Comparison of ENCODE assay signal across 8 mouse cellular contexts in genomic region chr11:97694921-97695711, GRCm38 (mm10). TPM values are rescaled to one million over a fixed set of nuclear protein-coding genes. Genes with fewer than 3 reads are reported as not detected.
DNase-seq lines count a peak whose midpoint lies in the region; ATAC-seq lines count a peak whose summit lies in the region.

No protein-coding gene starts in this region.

- WGBS in midbrain, embryonic 15.5 days: 24% methylated on average over 17 of the region's 17 CpGs

- peak overlapping the region; percentile 61 for H3K4me2 ChIP-seq in midbrain, embryonic 15.5 days

- peaks cover 54% of the 10 kb centered on the region for H3K4me1 ChIP-seq in midbrain, embryonic 15.5 days

- peaks cover 20% of the 10 kb centered on the region for H3K36me3 ChIP-seq in midbrain, embryonic 15.5 days (replicated peaks)

- H3K27me3 ChIP-seq in midbrain, embryonic 15.5 days (replicated peaks): no peaks in the 10 kb centered on the region

- ATAC-seq in midbrain, embryonic 15.5 days (replicated peaks): no peak

- peak; percentile 74 for DNase-seq in layer of hippocampus, adult 11-12 months (ENCODE audit: low spot score)
- no peak for DNase-seq in layer of hippocampus, adult 9-10 months (ENCODE audit: low spot score)
- peak; percentile 81 to 89 for DNase-seq in cerebellum, postnatal 10 days
- DNase-seq in frontal cortex, postnatal 14 days (ENCODE audit: low spot score in 2 of 2): peak; percentile 55 to 66
- peak; percentile 66 for DNase-seq in layer of hippocampus, adult 9-11 months
- no peak for DNase-seq in thymus, adult 18-20 months
- DNase-seq in urinary bladder, postnatal 4 days (ENCODE audit: low spot score in 2 of 2): no peak

- H3K9ac ChIP-seq in midbrain, embryonic 15.5 days: peak overlapping the region; percentile 28; the same call in 1 of the 2 replicates

- peak overlapping the region; percentile 75 for H3K27ac ChIP-seq in midbrain, embryonic 15.5 days

- no peaks in the 10 kb centered on the region for H3K9me3 ChIP-seq in midbrain, embryonic 15.5 days

- H3K4me3 ChIP-seq in midbrain, embryonic 15.5 days: peak overlapping the region; percentile 79

RNA-seq across cellular contexts. Expression of gene Pcgf2, which starts 5.2 kb away (rescaled TPM):
- polyA plus RNA-seq in midbrain, embryonic 15.5 days (2015; fragmentation: Nextera tagmentation; extraction: Ambion mirVana): 23.1 TPM in 2 replicates

RNA-seq across cellular contexts. Expression of gene Psmb3, which starts 8.1 kb away (rescaled TPM):
- polyA plus RNA-seq in midbrain, embryonic 15.5 days (2015; fragmentation: Nextera tagmentation; extraction: Ambion mirVana): 421 and 431 TPM in 2 replicates

RNA-seq across cellular contexts. Expression of gene Cisd3, which starts 9.5 kb away (rescaled TPM):
- polyA plus RNA-seq in midbrain, embryonic 15.5 days (2015; fragmentation: Nextera tagmentation; extraction: Ambion mirVana): 21.6 and 26.4 TPM in 2 replicates

RNA-seq across cellular contexts. Expression of gene Mllt6, which starts 31.9 kb away (rescaled TPM):
- polyA plus RNA-seq in midbrain, embryonic 15.5 days (2015; fragmentation: Nextera tagmentation; extraction: Ambion mirVana): 3.9 and 4.4 TPM in 2 replicates

RNA-seq across cellular contexts. Expression of gene Pip4k2b, which starts 49.4 kb away (rescaled TPM):
- polyA plus RNA-seq in midbrain, embryonic 15.5 days (2015; fragmentation: Nextera tagmentation; extraction: Ambion mirVana): 4.3 and 4.9 TPM in 2 replicates

Comparison
In these comparisons a context has a peak if more than half of its experiments do, and no peak if none do; other contexts are left out.
1. DNase-seq: peak in layer of hippocampus, adult 11-12 months (single experiment), cerebellum, postnatal 10 days (2 of 2), frontal cortex, postnatal 14 days (2 of 2) and layer of hippocampus, adult 9-11 months (single experiment); none in layer of hippocampus, adult 9-10 months (single experiment), thymus, adult 18-20 months (0 of 2) and urinary bladder, postnatal 4 days (0 of 2).